Mouse (Mus musculus) midbrain, embryonic 10.5 days (tissue): ENCODE data around the gene Idh3g. TPM values are rescaled to one million over a fixed set of nuclear protein-coding genes. Genes with fewer than 3 reads are reported as not detected.

ENCODE experiments used
- DNase-seq: peaks from one replicate; pipeline ENCODE4 v3.0.0-alpha.2; 2017; ENCODE audit warnings: low spot score
- H3K27ac ChIP-seq: fragments of 300-500 bp; sonication (generic); replicated peaks from 2 replicates; pipeline ENCODE4 v1.5.1; 2016; ENCODE audit warnings: mild to moderate bottlenecking
- H3K27me3 ChIP-seq: fragments of 300-500 bp; sonication (generic); 2 replicates; pipeline ENCODE4 v1.6.1; 2016; ENCODE audit warnings: low read depth, mild to moderate bottlenecking; ENCODE audit not compliant: poor library complexity, severe bottlenecking
- H3K36me3 ChIP-seq: fragments of 300-500 bp; sonication (generic); 2 replicates; pipeline ENCODE4 v1.6.1; 2016; ENCODE audit warnings: mild to moderate bottlenecking, moderate library complexity
- H3K4me1 ChIP-seq: fragments of 300-500 bp; sonication (generic); 2 replicates; pipeline ENCODE4 v1.6.1; 2016
- H3K4me3 ChIP-seq: fragments of 300-500 bp; sonication (generic); 2 replicates; pipeline ENCODE4 v1.5.1; 2016; ENCODE audit warnings: mild to moderate bottlenecking, moderate library complexity
- H3K9me3 ChIP-seq: fragments of 300-500 bp; sonication (generic); replicated peaks from 2 replicates; pipeline ENCODE4 v1.6.1; 2016; ENCODE audit warnings: mild to moderate bottlenecking
- WGBS: fragments of 180-500 bp; shearing (Covaris S2); methylation state at CpG from one replicate; pipeline ENCODE4 v1.1.7; 2016; 5-methylcytosine and 5-hydroxymethylcytosine counted together
- polyA plus RNA-seq: library from polyadenylated mRNA; unstranded; fragments of >200 nt; fragmentation: Nextera tagmentation; extraction: Ambion mirVana; gene quantifications from 2 replicates; pipeline ENCODE4 v1.2.1, GENCODE M21; 2016

Gene Idh3g
- polyA plus RNA-seq, result 185 and 192 TPM in 2 replicates

GRCm38 (mm10) chrX:73786364-73787224 is at the start of gene Idh3g, which contains the start of gene Ssr4:
Gene Idh3g (minus strand): TSS chrX:73786897.
Gene Ssr4 (plus strand): TSS chrX:73787028.
- peak within 1 kb of the TSS; percentile 92 for H3K27ac ChIP-seq
- WGBS, result 17% methylated on average over 52 of the region's 52 CpGs
- H3K4me1 ChIP-seq, result peaks cover 22% of the 10 kb centered on the region
- H3K36me3 ChIP-seq, result peaks cover 41% of the 10 kb centered on the region
- H3K9me3 ChIP-seq, result no peaks in the 10 kb centered on the region
- H3K4me3 ChIP-seq, result peak within 1 kb of the TSS; percentile 67
- peaks cover 18% of the 10 kb centered on the region for H3K27me3 ChIP-seq
- peak; percentile 92 for DNase-seq

GRCm38 (mm10) chrX:73835731-73836130 is 49.0 kb upstream of the Idh3g start:
- WGBS, result 88% methylated on average over 1 of the region's 1 CpGs
- DNase-seq, result no peak
- Histone ChIP-seq H3K4me1 (no peaks in the 10 kb centered on the region), H3K9me3 (no peaks in the 10 kb centered on the region), H3K27me3 (no peaks in the 10 kb centered on the region), H3K4me3 (no peak overlapping the region), H3K36me3 (no peaks in the 10 kb centered on the region), H3K27ac (no peak overlapping the region)

GRCm38 (mm10) chrX:73824185-73825151 is 37.8 kb upstream of the Idh3g start, which contains the start of gene Pdzd4:
Gene Pdzd4 (minus strand): TSS chrX:73824969.
- peak; percentile 50 for DNase-seq
- no peaks in the 10 kb centered on the region for H3K9me3 ChIP-seq
- peaks cover 22% of the 10 kb centered on the region for H3K4me1 ChIP-seq
- H3K27me3 ChIP-seq, result peaks cover 48% of the 10 kb centered on the region
- H3K36me3 ChIP-seq, result no peaks in the 10 kb centered on the region
- 15% methylated on average over 75 of the region's 84 CpGs for WGBS
- peak within 1 kb of the TSS; percentile 88 for H3K27ac ChIP-seq
- H3K4me3 ChIP-seq, result peak within 1 kb of the TSS; percentile 67

- peaks cover 48% of the 10 kb centered on the region for H3K27me3 ChIP-seq
- peak overlapping the region; percentile 67 for H3K4me3 ChIP-seq
- peak overlapping the region; percentile 88 for H3K27ac ChIP-seq
- H3K36me3 ChIP-seq, result no peaks in the 10 kb centered on the region
- H3K9me3 ChIP-seq, result no peaks in the 10 kb centered on the region
- peaks cover 22% of the 10 kb centered on the region for H3K4me1 ChIP-seq
- peak; percentile 36 for DNase-seq
- WGBS, result 18% methylated on average over 17 of the region's 17 CpGs
Observed at GRCm38 (mm10) chrX:73823747-73824146, 37.0 kb upstream of the Idh3g start.

GRCm38 (mm10) chrX:73816596-73817314 is 30.1 kb upstream of the Idh3g start:
- no peaks in the 10 kb centered on the region for H3K9me3 ChIP-seq
- WGBS, result 56% methylated on average over 3 of the region's 3 CpGs

DNA sequence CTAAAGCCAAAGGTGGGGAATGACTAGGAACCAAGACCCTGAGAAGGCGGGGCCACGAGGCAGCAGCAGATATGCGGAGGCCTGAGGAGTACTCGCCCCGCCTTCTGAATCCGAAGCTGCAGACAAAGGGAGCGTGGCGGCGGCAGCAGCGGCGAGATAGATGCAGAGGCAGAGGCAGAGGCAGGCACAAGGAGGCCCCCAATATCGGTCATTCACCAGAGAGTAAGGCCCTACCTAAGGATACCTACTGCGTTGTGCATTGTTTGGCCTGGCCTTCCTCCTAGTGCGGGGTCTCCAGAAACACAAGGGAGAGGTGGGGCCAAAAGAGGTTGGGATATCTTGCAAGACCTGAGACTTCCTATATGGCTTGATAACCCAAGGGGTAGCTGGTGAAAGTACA is 28.4 kb upstream of the Idh3g start:
- H3K27me3 ChIP-seq, result peaks cover 5% of the 10 kb centered on the region; the same call in 1 of the 2 replicates
- peaks cover 7% of the 10 kb centered on the region for H3K4me1 ChIP-seq
- no peaks in the 10 kb centered on the region for H3K9me3 ChIP-seq
- WGBS, result 17% methylated on average over 14 of the region's 14 CpGs
- no peaks in the 10 kb centered on the region for H3K36me3 ChIP-seq
- DNase-seq, result peak; percentile 66
- H3K4me3 ChIP-seq, result peak overlapping the region; percentile 42
- H3K27ac ChIP-seq, result peak overlapping the region; percentile 82

More at GRCm38 (mm10) chrX:73816596-73817314, 30.1 kb upstream of the Idh3g start:
- peaks cover 7% of the 10 kb centered on the region for H3K4me1 ChIP-seq
- 0 out of 2 replicates have a peak overlapping the region, but pooled peaks have one; percentile 28 for H3K27ac ChIP-seq
- no peak overlapping the region for H3K4me3 ChIP-seq
- no peaks in the 10 kb centered on the region for H3K36me3 ChIP-seq
- peaks cover 6% of the 10 kb centered on the region; the same call in 1 of the 2 replicates for H3K27me3 ChIP-seq
- DNase-seq, result no peak

- Histone ChIP-seq H3K36me3 (no peaks in the 10 kb centered on the region), H3K27ac (no peak overlapping the region)
- WGBS, result 70% methylated on average over 1 of the region's 1 CpGs
Observed at GRCm38 (mm10) chrX:73805814-73806213, 19.1 kb upstream of the Idh3g start.

DNA sequence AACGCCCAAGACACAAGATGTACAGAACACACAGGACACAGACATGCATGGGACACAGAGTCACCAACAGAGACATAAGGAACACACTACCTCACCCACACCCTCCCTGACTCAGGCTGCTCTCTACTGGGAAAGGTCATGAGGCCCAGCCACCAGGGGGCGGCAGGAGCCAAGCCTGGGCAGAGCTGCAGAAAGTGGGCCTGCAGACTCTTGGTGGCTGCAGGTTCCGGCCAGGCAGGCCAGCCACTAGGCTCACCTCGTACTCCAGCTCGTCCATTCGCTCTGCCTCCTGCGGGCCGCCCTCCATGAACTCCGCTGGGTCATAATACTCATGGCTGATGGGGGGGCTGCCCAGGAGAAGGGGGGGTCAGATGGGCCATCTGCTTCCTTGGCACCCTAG is 11.8 kb upstream of the Idh3g start:
- peak; percentile 61 for DNase-seq
- H3K27ac ChIP-seq, result no peak overlapping the region

More at GRCm38 (mm10) chrX:73805814-73806213, 19.1 kb upstream of the Idh3g start:
- DNase-seq, result no peak
- H3K9me3 ChIP-seq, result no peaks in the 10 kb centered on the region
- no peaks in the 10 kb centered on the region for H3K27me3 ChIP-seq
- no peak overlapping the region for H3K4me3 ChIP-seq
- H3K4me1 ChIP-seq, result peaks cover 5% of the 10 kb centered on the region

DNA sequence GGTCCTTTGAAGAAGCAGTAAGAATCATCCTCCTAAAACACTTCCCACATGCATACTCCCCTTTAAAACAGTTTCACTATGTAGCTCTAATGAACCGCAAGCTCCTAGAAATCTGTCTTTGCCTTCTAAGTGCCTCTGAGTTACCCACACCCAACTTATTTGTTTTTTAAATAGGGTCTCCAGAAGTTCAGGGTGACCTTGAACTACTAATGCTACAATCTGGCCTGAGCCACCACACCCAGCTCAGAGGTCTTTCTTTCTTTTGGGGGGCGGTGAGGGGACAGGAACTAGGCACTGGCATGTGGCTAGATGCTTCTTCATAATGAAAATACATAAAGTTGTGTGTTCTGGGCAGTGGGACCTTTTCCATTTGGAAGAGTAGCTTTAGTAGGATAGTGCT is 10.8 kb upstream of the Idh3g start:
- H3K36me3 ChIP-seq, result peaks cover 16% of the 10 kb centered on the region
- no peak for DNase-seq
- no peaks in the 10 kb centered on the region for H3K4me1 ChIP-seq
- peaks cover 11% of the 10 kb centered on the region for H3K27me3 ChIP-seq
- no peak overlapping the region for H3K27ac ChIP-seq
- no peaks in the 10 kb centered on the region for H3K9me3 ChIP-seq
- 96% methylated on average over 2 of the region's 2 CpGs for WGBS
- no peak overlapping the region for H3K4me3 ChIP-seq

More for the DNA sequence above, 11.8 kb upstream of the Idh3g start:
- Histone ChIP-seq H3K4me1 (no peaks in the 10 kb centered on the region), H3K4me3 (no peak overlapping the region), H3K27me3 (peaks cover 11% of the 10 kb centered on the region), H3K9me3 (no peaks in the 10 kb centered on the region), H3K36me3 (peaks cover 16% of the 10 kb centered on the region)
- 44% methylated on average over 9 of the region's 9 CpGs for WGBS

DNA sequence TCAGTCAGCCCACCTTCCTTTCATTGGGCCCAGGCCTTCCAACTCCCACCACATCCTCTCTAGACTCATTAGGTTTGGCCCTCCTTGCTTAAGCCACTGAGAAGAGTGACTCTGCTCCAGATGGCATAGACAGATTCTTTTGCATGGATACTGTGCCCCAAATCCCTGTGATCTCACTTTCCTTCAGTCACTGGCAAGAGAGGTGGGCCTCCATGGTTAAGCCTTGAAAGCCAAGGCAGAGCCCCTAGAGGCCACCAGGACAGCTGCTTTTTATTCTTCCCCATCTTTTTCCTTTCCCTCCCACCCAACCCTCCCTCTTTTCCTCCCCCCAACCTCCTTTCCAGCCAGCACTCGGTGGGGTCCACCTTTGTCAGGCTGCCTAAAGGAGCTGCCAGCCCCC is 6.8 kb upstream of the Idh3g start:
- Histone ChIP-seq H3K4me1 (peaks cover 1% of the 10 kb centered on the region), H3K36me3 (peaks cover 46% of the 10 kb centered on the region), H3K27me3 (peaks cover 20% of the 10 kb centered on the region), H3K27ac (no peak overlapping the region), H3K4me3 (no peak overlapping the region), H3K9me3 (no peaks in the 10 kb centered on the region)
- WGBS, result 43% methylated on average over 1 of the region's 1 CpGs
- no peak for DNase-seq

GRCm38 (mm10) chrX:73793039-73793438 is 6.3 kb upstream of the Idh3g start:
- Histone ChIP-seq H3K27me3 (peaks cover 20% of the 10 kb centered on the region), H3K9me3 (no peaks in the 10 kb centered on the region), H3K4me1 (peaks cover 6% of the 10 kb centered on the region), H3K4me3 (no peak overlapping the region), H3K36me3 (peaks cover 46% of the 10 kb centered on the region), H3K27ac (no peak overlapping the region)
- DNase-seq, result no peak

- Histone ChIP-seq H3K4me1 (peaks cover 22% of the 10 kb centered on the region), H3K36me3 (peaks cover 30% of the 10 kb centered on the region), H3K27me3 (peaks cover 18% of the 10 kb centered on the region), H3K27ac (no peak overlapping the region), H3K4me3 (peak overlapping the region; percentile 67), H3K9me3 (no peaks in the 10 kb centered on the region)
- no peak for DNase-seq
- 92% methylated on average over 1 of the region's 1 CpGs for WGBS
Observed at GRCm38 (mm10) chrX:73788501-73788900, 1.8 kb upstream of the Idh3g start.
